ENCODE assay signal across 9 mouse cellular contexts in genomic region chr11:3879836-3880235, GRCm38 (mm10). TPM values are rescaled to one million over a fixed set of nuclear protein-coding genes. Genes with fewer than 3 reads are reported as not detected.
DNase-seq lines count a peak whose midpoint lies in the region; ATAC-seq and TF ChIP-seq lines count a peak whose summit lies in the region.
"Had no signal": no experiment of that assay in that cellular context is flagged by ENCODE, and none has a peak within 500 bp of the region (broad histone marks: within the 10 kb centered on the region; RNA-seq: fewer than 3 reads in every experiment).

No protein-coding gene starts in this region.

- H3K4me3 ChIP-seq in midbrain, embryonic 14.5 days (replicated peaks; ENCODE audit: low read depth, low read length): no peak overlapping the region
- H3K4me3 ChIP-seq in midbrain, embryonic 13.5 days (replicated peaks): no peak overlapping the region
- H3K4me3 ChIP-seq in forebrain, postnatal 0 days (ENCODE audit: low read depth, low read length): no peak overlapping the region
- H3K4me3 ChIP-seq in intestine, postnatal 0 days (ENCODE audit: low read depth, low read length): no peak overlapping the region
- H3K4me3 ChIP-seq: embryonic facial prominence, embryonic 15.5 days had no signal

- no peak for ATAC-seq in midbrain, embryonic 14.5 days (ENCODE audit: low FRiP score, low TSS enrichment)
- no peak for ATAC-seq in midbrain, embryonic 13.5 days
- ATAC-seq in cerebellum, adult (ENCODE audit: insufficient number of reproducible peaks, low FRiP score, low TSS enrichment): 0 out of 2 replicates have a peak, but pooled peaks have one; percentile 72
- peak; percentile 71 for ATAC-seq in forebrain, postnatal 0 days
- ATAC-seq in intestine, postnatal 0 days: no peak

- 34% methylated on average over 2 of the region's 2 CpGs for WGBS in midbrain, embryonic 14.5 days
- WGBS in midbrain, embryonic 13.5 days: 34% methylated on average over 2 of the region's 2 CpGs
- WGBS in forebrain, postnatal 0 days: 40% methylated on average over 2 of the region's 2 CpGs
- WGBS in intestine, postnatal 0 days: 33% methylated on average over 2 of the region's 2 CpGs

- peak; percentile 86 for DNase-seq in midbrain, embryonic 14.5 days
- peak; percentile 69 for DNase-seq in forebrain, postnatal 0 days
- DNase-seq in left cerebral cortex, postnatal 4 days: peak; percentile 83
- DNase-seq in natural killer cell, adult 2 months (ENCODE audit: low spot score in 2 of 2): peak; percentile 55 to 74
- peak; percentile 50 for DNase-seq in telencephalon, adult 2 months (ENCODE audit: low read depth, low spot score)

- H3K9me3 ChIP-seq in midbrain, embryonic 14.5 days (ENCODE audit: control insufficient read depth, low read length): no peaks in the 10 kb centered on the region
- no peaks in the 10 kb centered on the region for H3K9me3 ChIP-seq in midbrain, embryonic 13.5 days
- no peaks in the 10 kb centered on the region for H3K9me3 ChIP-seq in forebrain, postnatal 0 days (ENCODE audit: low read length)
- no peaks in the 10 kb centered on the region for H3K9me3 ChIP-seq in intestine, postnatal 0 days (ENCODE audit: control insufficient read depth)
- H3K9me3 ChIP-seq: embryonic facial prominence, embryonic 15.5 days had no signal

- no peak overlapping the region for H3K4me2 ChIP-seq in midbrain, embryonic 14.5 days (ENCODE audit: low read length)
- no peak overlapping the region for H3K4me2 ChIP-seq in midbrain, embryonic 13.5 days (replicated peaks)
- no peak overlapping the region for H3K4me2 ChIP-seq in forebrain, postnatal 0 days (ENCODE audit: low read depth)
- H3K4me2 ChIP-seq in intestine, postnatal 0 days (replicated peaks; ENCODE audit: low read depth): no peak overlapping the region
- H3K4me2 ChIP-seq: embryonic facial prominence, embryonic 15.5 days had no signal

- no peak overlapping the region for H3K9ac ChIP-seq in midbrain, embryonic 14.5 days (replicated peaks; ENCODE audit: low read length)
- H3K9ac ChIP-seq in midbrain, embryonic 13.5 days (replicated peaks): no peak overlapping the region
- H3K9ac ChIP-seq in forebrain, postnatal 0 days: no peak overlapping the region
- no peak overlapping the region for H3K9ac ChIP-seq in intestine, postnatal 0 days (ENCODE audit: low read depth, low read length)
- H3K9ac ChIP-seq: embryonic facial prominence, embryonic 15.5 days had no signal

- H3K36me3 ChIP-seq in midbrain, embryonic 14.5 days (ENCODE audit: control insufficient read depth, insufficient read depth, low read length): no peaks in the 10 kb centered on the region
- H3K36me3 ChIP-seq in midbrain, embryonic 13.5 days: no peaks in the 10 kb centered on the region
- H3K36me3 ChIP-seq in forebrain, postnatal 0 days (ENCODE audit: insufficient read depth): no peaks in the 10 kb centered on the region
- H3K36me3 ChIP-seq in intestine, postnatal 0 days (ENCODE audit: control insufficient read depth, insufficient read depth): no peaks in the 10 kb centered on the region
- H3K36me3 ChIP-seq: embryonic facial prominence, embryonic 15.5 days had no signal

- H3K27ac ChIP-seq in midbrain, embryonic 14.5 days (replicated peaks; ENCODE audit: low read depth, low read length): no peak overlapping the region
- H3K27ac ChIP-seq in midbrain, embryonic 13.5 days: no peak overlapping the region
- H3K27ac ChIP-seq in forebrain, postnatal 0 days (ENCODE audit: low read depth, low read length): no peak overlapping the region
- no peak overlapping the region for H3K27ac ChIP-seq in intestine, postnatal 0 days (ENCODE audit: low read depth, low read length)
- H3K27ac ChIP-seq: embryonic facial prominence, embryonic 15.5 days had no signal

- no peaks in the 10 kb centered on the region for H3K4me1 ChIP-seq in midbrain, embryonic 14.5 days (ENCODE audit: control insufficient read depth, insufficient read depth, low read length)
- no peaks in the 10 kb centered on the region for H3K4me1 ChIP-seq in midbrain, embryonic 13.5 days (replicated peaks)
- no peaks in the 10 kb centered on the region for H3K4me1 ChIP-seq in forebrain, postnatal 0 days (ENCODE audit: insufficient read depth)
- no peaks in the 10 kb centered on the region for H3K4me1 ChIP-seq in intestine, postnatal 0 days (replicated peaks; ENCODE audit: control insufficient read depth, insufficient read depth, low read length)
- H3K4me1 ChIP-seq: embryonic facial prominence, embryonic 15.5 days had no signal

- H3K27me3 ChIP-seq in midbrain, embryonic 14.5 days (ENCODE audit: control insufficient read depth, insufficient read depth, low read length): no peaks in the 10 kb centered on the region
- H3K27me3 ChIP-seq in midbrain, embryonic 13.5 days: no peaks in the 10 kb centered on the region
- H3K27me3 ChIP-seq in forebrain, postnatal 0 days (ENCODE audit: insufficient read depth, low read length): no peaks in the 10 kb centered on the region
- peaks cover 5% of the 10 kb centered on the region; the same call in 1 of the 2 replicates for H3K27me3 ChIP-seq in intestine, postnatal 0 days (replicated peaks; ENCODE audit: control insufficient read depth, insufficient read depth, low read length)

- intact Hi-C loops in left cerebral cortex, postnatal 4 days (cut with DNase I): no loop called here

- peak; percentile 78 for TF ChIP-seq CTCF in forebrain, postnatal 0 days (IDR thresholded peaks at IDR 0.05; ENCODE audit: low read depth)
- peak; percentile 91 for TF ChIP-seq CTCF in intestine, postnatal 0 days (IDR thresholded peaks at IDR 0.05; ENCODE audit: low read depth)

RNA-seq across cellular contexts. Expression of gene 4921536K21Rik, which starts 15.1 kb away (rescaled TPM):
- polyA plus RNA-seq in midbrain, embryonic 14.5 days (2014; fragmentation: Nextera tagmentation; extraction: Ambion mirVana): 0.35 TPM in 1 of 2 replicates, not detected in the other
- 0.54 and 0.67 TPM in 2 replicates for polyA plus RNA-seq in midbrain, embryonic 13.5 days (2015; fragmentation: Nextera tagmentation; extraction: Ambion mirVana)
- total RNA-seq in forebrain, postnatal 0 days (2014; rRNA removed): 0.19 and 0.31 TPM in 2 replicates
- 0.33 and 0.56 TPM in 2 replicates for polyA plus RNA-seq in forebrain, postnatal 0 days (2015; fragmentation: Nextera tagmentation; extraction: Ambion mirVana)
- polyA plus RNA-seq in intestine, postnatal 0 days (2015; fragmentation: Nextera tagmentation; extraction: Ambion mirVana): 0.09 and 0.20 TPM in 2 replicates
- total RNA-seq in left cerebral cortex, postnatal 4 days (2021): 1 to 10 TPM in 1 of 2 experiments, under 1 TPM in 1; 0.93 to 1.3 TPM

RNA-seq across cellular contexts. Expression of gene Dusp18, which starts 15.2 kb away (rescaled TPM):
- polyA plus RNA-seq in midbrain, embryonic 14.5 days (2014; fragmentation: Nextera tagmentation; extraction: Ambion mirVana): 33.7 and 38.1 TPM in 2 replicates
- 39.2 and 39.8 TPM in 2 replicates for polyA plus RNA-seq in midbrain, embryonic 13.5 days (2015; fragmentation: Nextera tagmentation; extraction: Ambion mirVana)
- 19.5 and 25.3 TPM in 2 replicates for total RNA-seq in forebrain, postnatal 0 days (2014; rRNA removed)
- polyA plus RNA-seq in forebrain, postnatal 0 days (2015; fragmentation: Nextera tagmentation; extraction: Ambion mirVana): 20.0 and 33.6 TPM in 2 replicates
- polyA plus RNA-seq in intestine, postnatal 0 days (2015; fragmentation: Nextera tagmentation; extraction: Ambion mirVana): 2.4 and 2.5 TPM in 2 replicates
- 10 to 100 TPM; 28.8 to 29.1 TPM for total RNA-seq in left cerebral cortex, postnatal 4 days (2021)

RNA-seq across cellular contexts. Expression of gene Osbp2, which starts 16.1 kb away (rescaled TPM):
- polyA plus RNA-seq in midbrain, embryonic 14.5 days (2014; fragmentation: Nextera tagmentation; extraction: Ambion mirVana): 21.2 and 30.0 TPM in 2 replicates
- 12.7 and 14.9 TPM in 2 replicates for polyA plus RNA-seq in midbrain, embryonic 13.5 days (2015; fragmentation: Nextera tagmentation; extraction: Ambion mirVana)
- 48.1 and 63.2 TPM in 2 replicates for total RNA-seq in forebrain, postnatal 0 days (2014; rRNA removed)
- polyA plus RNA-seq in forebrain, postnatal 0 days (2015; fragmentation: Nextera tagmentation; extraction: Ambion mirVana): 21.3 and 30.8 TPM in 2 replicates
- polyA plus RNA-seq in intestine, postnatal 0 days (2015; fragmentation: Nextera tagmentation; extraction: Ambion mirVana): 1.9 TPM in 2 replicates
- total RNA-seq in left cerebral cortex, postnatal 4 days (2021): 10 to 100 TPM; 61.6 to 62.1 TPM

RNA-seq across cellular contexts. Expression of gene Slc35e4, which starts 34.6 kb away (rescaled TPM):
- 10.8 and 14.5 TPM in 2 replicates for polyA plus RNA-seq in midbrain, embryonic 14.5 days (2014; fragmentation: Nextera tagmentation; extraction: Ambion mirVana)
- polyA plus RNA-seq in midbrain, embryonic 13.5 days (2015; fragmentation: Nextera tagmentation; extraction: Ambion mirVana): 10.3 TPM in 2 replicates
- total RNA-seq in forebrain, postnatal 0 days (2014; rRNA removed): 39.1 and 43.7 TPM in 2 replicates
- polyA plus RNA-seq in forebrain, postnatal 0 days (2015; fragmentation: Nextera tagmentation; extraction: Ambion mirVana): 26.5 and 27.0 TPM in 2 replicates
- polyA plus RNA-seq in intestine, postnatal 0 days (2015; fragmentation: Nextera tagmentation; extraction: Ambion mirVana): 2.1 and 2.2 TPM in 2 replicates
- total RNA-seq in left cerebral cortex, postnatal 4 days (2021): 10 to 100 TPM; 19.8 to 20.9 TPM

RNA-seq across cellular contexts. Expression of gene Tcn2, which starts 52.1 kb away (rescaled TPM):
- 11.7 and 21.2 TPM in 2 replicates for polyA plus RNA-seq in midbrain, embryonic 14.5 days (2014; fragmentation: Nextera tagmentation; extraction: Ambion mirVana)
- polyA plus RNA-seq in midbrain, embryonic 13.5 days (2015; fragmentation: Nextera tagmentation; extraction: Ambion mirVana): 16.6 and 20.3 TPM in 2 replicates
- total RNA-seq in forebrain, postnatal 0 days (2014; rRNA removed): 20.3 and 20.9 TPM in 2 replicates
- polyA plus RNA-seq in forebrain, postnatal 0 days (2015; fragmentation: Nextera tagmentation; extraction: Ambion mirVana): 23.2 and 24.1 TPM in 2 replicates
- 283 and 305 TPM in 2 replicates for polyA plus RNA-seq in intestine, postnatal 0 days (2015; fragmentation: Nextera tagmentation; extraction: Ambion mirVana)
- total RNA-seq in left cerebral cortex, postnatal 4 days (2021): 10 to 100 TPM; 10.1 to 10.9 TPM

Comparison
In these comparisons a context has a peak if more than half of its experiments do, and no peak if none do; other contexts are left out.
1. ATAC-seq: peak in cerebellum, adult (single experiment) and forebrain, postnatal 0 days (single experiment); none in midbrain, embryonic 14.5 days (single experiment), midbrain, embryonic 13.5 days (single experiment) and intestine, postnatal 0 days (single experiment).
2. Peak in every context shown above with its lines, with median percentiles within 50 percentile points of each other: DNase-seq.